Mouse (Mus musculus) cerebellum, adult 2 months (tissue): ENCODE results near the gene Tmeff1.

Experiments used
- CTCF ChIP-seq: fragments of 200-500 bp; IDR thresholded peaks from 2 replicates; pipeline ENCODE4 v1.5.1; 2011; ENCODE audit warnings: low read depth, mild to moderate bottlenecking, control low read depth, low read length, moderate library complexity, borderline replicate concordance; ENCODE audit not compliant: insufficient read depth
- POLR2A ChIP-seq: fragments of 200-500 bp; IDR thresholded peaks from 2 replicates; pipeline ENCODE4 v1.6.1; 2011; ENCODE audit warnings: low read length, control low read depth, borderline replicate concordance; ENCODE audit not compliant: insufficient read depth

- TF ChIP-seq CTCF, result no peak
- no peak for TF ChIP-seq POLR2A
Observed at GRCm38 (mm10) chr4:48581201-48581600, 3.8 kb upstream of the Tmeff1 start.
